Comparison of ENCODE assay signal across 15 mouse cellular contexts in genomic region chr6:40479705-40480104, GRCm38 (mm10). TPM values are rescaled to one million over a fixed set of nuclear protein-coding genes. Genes with fewer than 3 reads are reported as not detected.
A peak's percentile ranks its signal among the peaks of the same experiment; 100 is the strongest.
DNase-seq lines count a peak whose midpoint lies in the region; ATAC-seq and TF ChIP-seq lines count a peak whose summit lies in the region.
"Had no signal": no experiment of that assay in that cellular context is flagged by ENCODE, and none has a peak within 500 bp of the region (broad histone marks: within the 10 kb centered on the region; RNA-seq: fewer than 3 reads in every experiment).

No protein-coding gene starts in this region.

- WGBS in heart, adult 2 months = 79% methylated on average over 1 of the region's 1 CpGs
- 72% methylated on average over 1 of the region's 1 CpGs for WGBS in lung, adult 2 months
- 55% methylated on average over 1 of the region's 1 CpGs for WGBS in stomach, postnatal 0 days

- H3K9ac ChIP-seq in heart, adult 2 months (ENCODE audit: low read depth, low read length) = no peak overlapping the region
- H3K9ac ChIP-seq in stomach, postnatal 0 days (ENCODE audit: low read length) = no peak overlapping the region
- H3K9ac ChIP-seq: heart, embryonic 13.5 days had no signal

- no peak overlapping the region for H3K4me2 ChIP-seq in stomach, postnatal 0 days (replicated peaks; ENCODE audit: low read depth)
- H3K4me2 ChIP-seq: heart, embryonic 13.5 days had no signal

- H3K36me3 ChIP-seq in heart, adult 2 months (ENCODE audit: control insufficient read depth, insufficient read depth, low read length) = peaks cover 17% of the 10 kb centered on the region
- peaks cover 25% of the 10 kb centered on the region for H3K36me3 ChIP-seq in stomach, postnatal 0 days (ENCODE audit: control insufficient read depth, insufficient read depth, low read length)

- intact Hi-C loops in heart, adult 2 months (cut with DNase I) = loop anchor here (2.0 kb wide), 1 partner anchor 209 kb away; no protein-coding TSS in a partner anchor
- intact Hi-C loops in heart, postnatal 36 days (cut with DNase I) = loop anchor here (2.0 kb wide), 1 partner anchor 209 kb away; no protein-coding TSS in a partner anchor
- intact Hi-C loops in left cerebral cortex, postnatal 4 days (cut with DNase I) = loop anchor here (5.0 kb wide), 1 partner anchor 208 kb away; no protein-coding TSS in a partner anchor

- TF ChIP-seq CTCF in heart, adult 2 months (IDR thresholded peaks at IDR 0.05) = peak; percentile 53
- TF ChIP-seq CTCF in lung, adult 2 months (IDR thresholded peaks at IDR 0.05; ENCODE audit: insufficient read depth, low read length) = no peak
- TF ChIP-seq CTCF in stomach, postnatal 0 days (IDR thresholded peaks at IDR 0.05; ENCODE audit: low read depth) = peak; percentile 56

- no peak overlapping the region for H3K4me3 ChIP-seq in heart, adult 2 months
- no peak overlapping the region for H3K4me3 ChIP-seq in lung, adult 2 months (replicated peaks; ENCODE audit: extremely low read depth, low read depth, low read length)
- H3K4me3 ChIP-seq in stomach, postnatal 0 days (ENCODE audit: low read depth, low read length) = no peak overlapping the region
- H3K4me3 ChIP-seq: heart, embryonic 13.5 days had no signal

- no peak for ATAC-seq in stomach, postnatal 0 days (ENCODE audit: low FRiP score, low TSS enrichment)

- no peak for TF ChIP-seq POLR2A in heart, adult 2 months (IDR thresholded peaks at IDR 0.05; ENCODE audit: insufficient read depth, low read depth, low read length)
- no peak for TF ChIP-seq POLR2A in lung, adult 2 months (IDR thresholded peaks at IDR 0.05; ENCODE audit: borderline replicate concordance, extremely low read depth, low read depth, low read length)

- no peak for DNase-seq in heart, adult 2 months
- no peak for DNase-seq in heart, postnatal 36 days
- peak; percentile 15 for DNase-seq in lung, postnatal 36 days
- DNase-seq in lung, adult 2 months = no peak
- DNase-seq in c-Kit-positive CD71-negative TER-119-negative erythroid progenitor cells, embryonic 14.5 days (ENCODE audit: low read depth) = peak; percentile 41
- no peak for DNase-seq in stomach, postnatal 0 days (ENCODE audit: low spot score)
- no peak for DNase-seq in left cerebral cortex, postnatal 4 days
- no peak for DNase-seq in ovary, postnatal 14 days (ENCODE audit: low spot score)
- DNase-seq: adrenal gland, postnatal 36 days; kidney, adult 11 months; layer of hippocampus, postnatal 36 days; lung, postnatal 14 days; thymus, postnatal 14 days had no signal

- no peaks in the 10 kb centered on the region; the same call in 1 of the 2 replicates for H3K79me2 ChIP-seq in heart, adult 2 months (replicated peaks; ENCODE audit: control insufficient read depth, insufficient read depth, low read length)

- no peaks in the 10 kb centered on the region for H3K27me3 ChIP-seq in heart, adult 2 months (ENCODE audit: control insufficient read depth, insufficient read depth, low read length)
- no peaks in the 10 kb centered on the region for H3K27me3 ChIP-seq in stomach, postnatal 0 days (ENCODE audit: control insufficient read depth, insufficient read depth, low read length)
- H3K27me3 ChIP-seq: heart, embryonic 13.5 days had no signal

- no peak for TF ChIP-seq EP300 in heart, adult 2 months (IDR thresholded peaks at IDR 0.05; ENCODE audit: insufficient read depth, low read depth, low read length)
- no peak for TF ChIP-seq EP300 in stomach, postnatal 0 days (optimal IDR thresholded peaks at IDR 0.05)

- no peak overlapping the region for H3K27ac ChIP-seq in heart, adult 2 months
- no peak overlapping the region for H3K27ac ChIP-seq in stomach, postnatal 0 days (replicated peaks)
- H3K27ac ChIP-seq: heart, embryonic 13.5 days had no signal

- no peaks in the 10 kb centered on the region for H3K4me1 ChIP-seq in heart, adult 2 months (ENCODE audit: control insufficient read depth, insufficient read depth, low read length)
- no peaks in the 10 kb centered on the region for H3K4me1 ChIP-seq in lung, adult 2 months (ENCODE audit: control insufficient read depth, insufficient read depth, low read length)
- no peaks in the 10 kb centered on the region for H3K4me1 ChIP-seq in stomach, postnatal 0 days (replicated peaks; ENCODE audit: control insufficient read depth, insufficient read depth)
- H3K4me1 ChIP-seq: heart, embryonic 13.5 days had no signal

- no peaks in the 10 kb centered on the region for H3K9me3 ChIP-seq in stomach, postnatal 0 days (ENCODE audit: control insufficient read depth, low read length)
- H3K9me3 ChIP-seq: G1E; heart, embryonic 13.5 days had no signal

RNA-seq across cellular contexts. Expression of gene Ssbp1, which starts 8.6 kb away (rescaled TPM):
- total RNA-seq in heart, adult 2 months (2021) = 10 to 100 TPM; 32.0 to 36.5 TPM
- 12.7 and 18.3 TPM in 2 replicates for polyA plus RNA-seq in heart, adult 2 months (2012; rRNA removed)
- total RNA-seq in heart, postnatal 36 days (2021) = 10 to 100 TPM; 35.6 to 38.0 TPM
- polyA plus RNA-seq in lung, adult 2 months (2012; rRNA removed) = 7.5 and 9.7 TPM in 2 replicates
- polyA plus RNA-seq in stomach, postnatal 0 days (2015; fragmentation: Nextera tagmentation; extraction: Ambion mirVana) = 89.2 and 93.6 TPM in 2 replicates
- total RNA-seq in left cerebral cortex, postnatal 4 days (2021) = 10 to 100 TPM; 38.1 to 38.2 TPM

RNA-seq across cellular contexts. Expression of gene Tas2r137, which starts 11.3 kb away (rescaled TPM):
- total RNA-seq in heart, adult 2 months (2021) = not detected
- polyA plus RNA-seq in heart, adult 2 months (2012; rRNA removed) = 0.15 TPM in 1 of 2 replicates, not detected in the other
- total RNA-seq in heart, postnatal 36 days (2021) = not detected
- polyA plus RNA-seq in lung, adult 2 months (2012; rRNA removed) = not detected in 2 replicates
- polyA plus RNA-seq in stomach, postnatal 0 days (2015; fragmentation: Nextera tagmentation; extraction: Ambion mirVana) = not detected in 2 replicates
- under 1 TPM; 0.34 to 0.36 TPM for total RNA-seq in left cerebral cortex, postnatal 4 days (2021)
- total RNA-seq: adrenal gland, postnatal 36 days; G1E had no signal
- polyA plus RNA-seq: G1E; heart, embryonic 13.5 days had no signal

RNA-seq across cellular contexts. Expression of gene Tas2r108, which starts 13.6 kb away (rescaled TPM):
- not detected for total RNA-seq in heart, adult 2 months (2021)
- polyA plus RNA-seq in heart, adult 2 months (2012; rRNA removed) = not detected in 2 replicates
- not detected for total RNA-seq in heart, postnatal 36 days (2021)
- not detected in 2 replicates for polyA plus RNA-seq in lung, adult 2 months (2012; rRNA removed)
- 0.10 TPM in 1 of 2 replicates, not detected in the other for polyA plus RNA-seq in stomach, postnatal 0 days (2015; fragmentation: Nextera tagmentation; extraction: Ambion mirVana)
- total RNA-seq in left cerebral cortex, postnatal 4 days (2021) = not detected
- total RNA-seq: adrenal gland, postnatal 36 days had no signal
- polyA plus RNA-seq: G1E; heart, embryonic 13.5 days had no signal

RNA-seq across cellular contexts. Expression of gene Prss37, which starts 39.6 kb away (rescaled TPM):
- total RNA-seq in heart, adult 2 months (2021) = not detected
- 0.10 TPM in 1 of 2 replicates, not detected in the other for polyA plus RNA-seq in heart, adult 2 months (2012; rRNA removed)
- total RNA-seq in heart, postnatal 36 days (2021) = not detected
- not detected in 2 replicates for polyA plus RNA-seq in lung, adult 2 months (2012; rRNA removed)
- not detected in 2 replicates for polyA plus RNA-seq in stomach, postnatal 0 days (2015; fragmentation: Nextera tagmentation; extraction: Ambion mirVana)
- total RNA-seq in left cerebral cortex, postnatal 4 days (2021) = not detected
- total RNA-seq: adrenal gland, postnatal 36 days; G1E; layer of hippocampus, postnatal 36 days had no signal
- polyA plus RNA-seq: G1E; heart, embryonic 13.5 days had no signal

RNA-seq across cellular contexts. Expression of gene Wee2, which starts 40.8 kb away (rescaled TPM):
- total RNA-seq in heart, adult 2 months (2021) = not detected
- polyA plus RNA-seq in heart, adult 2 months (2012; rRNA removed) = not detected in 2 replicates
- not detected for total RNA-seq in heart, postnatal 36 days (2021)
- not detected in 2 replicates for polyA plus RNA-seq in lung, adult 2 months (2012; rRNA removed)
- polyA plus RNA-seq in stomach, postnatal 0 days (2015; fragmentation: Nextera tagmentation; extraction: Ambion mirVana) = 0.05 TPM in 1 of 2 replicates, not detected in the other
- total RNA-seq in left cerebral cortex, postnatal 4 days (2021) = not detected
- total RNA-seq: adrenal gland, postnatal 36 days had no signal
- polyA plus RNA-seq: G1E; heart, embryonic 13.5 days had no signal

Comparison
In these comparisons a context has a peak if more than half of its experiments do, and no peak if none do; other contexts are left out.
1. DNase-seq: peak in lung, postnatal 36 days (single experiment) and c-Kit-positive CD71-negative TER-119-negative erythroid progenitor cells, embryonic 14.5 days (single experiment); none in heart, adult 2 months (0 of 2), heart, postnatal 36 days (0 of 2), lung, adult 2 months (single experiment), stomach, postnatal 0 days (single experiment), left cerebral cortex, postnatal 4 days (single experiment) and ovary, postnatal 14 days (single experiment).